Mouse (Mus musculus) neural tube, embryonic 15.5 days (tissue): ENCODE results near the gene Rinl. TPM values are rescaled to one million over a fixed set of nuclear protein-coding genes. Genes with fewer than 3 reads are reported as not detected.

Experiments used
- ATAC-seq: fragments of 200-750 bp; cut with Nextera tagmentation; 2 replicates; pipeline ENCODE4 v1.8.0; 2017; ENCODE audit warnings: mild to moderate bottlenecking, moderate TSS enrichment, moderate library complexity; ENCODE audit not compliant: low FRiP score
- H3K27ac ChIP-seq: fragments of 300-500 bp; sonication (generic); replicated peaks from 2 replicates; pipeline ENCODE4 v1.5.1; 2015; ENCODE audit warnings: mild to moderate bottlenecking, inconsistent platforms
- H3K27me3 ChIP-seq: fragments of 300-500 bp; sonication (generic); replicated peaks from 2 replicates; pipeline ENCODE4 v1.6.1; 2015; ENCODE audit warnings: inconsistent platforms
- H3K36me3 ChIP-seq: fragments of 300-500 bp; sonication (generic); 2 replicates; pipeline ENCODE4 v1.6.1; 2015; ENCODE audit warnings: inconsistent platforms
- H3K4me1 ChIP-seq: fragments of 300-500 bp; sonication (generic); 2 replicates; pipeline ENCODE4 v1.6.1; 2015; ENCODE audit warnings: inconsistent platforms
- H3K4me2 ChIP-seq: fragments of 300-500 bp; sonication (generic); 2 replicates; pipeline ENCODE4 v1.6.1; 2015; ENCODE audit warnings: inconsistent platforms, mild to moderate bottlenecking, moderate library complexity
- H3K4me3 ChIP-seq: fragments of 300-500 bp; sonication (generic); replicated peaks from 2 replicates; pipeline ENCODE4 v1.5.1; 2015; ENCODE audit warnings: mild to moderate bottlenecking, inconsistent platforms
- H3K9ac ChIP-seq: fragments of 300-500 bp; sonication (generic); replicated peaks from 2 replicates; pipeline ENCODE4 v1.6.1; 2015; ENCODE audit warnings: mild to moderate bottlenecking, inconsistent platforms
- H3K9me3 ChIP-seq: fragments of 300-500 bp; sonication (generic); replicated peaks from 2 replicates; pipeline ENCODE4 v1.6.1; 2016; ENCODE audit warnings: inconsistent platforms
- WGBS: fragments of 180-500 bp; shearing (Covaris S2); methylation state at CpG from one replicate; pipeline ENCODE4 v1.1.7; 2015; ENCODE audit warnings: mixed read lengths; 5-methylcytosine and 5-hydroxymethylcytosine counted together
- polyA plus RNA-seq: library from polyadenylated mRNA; unstranded; fragments of >200 nt; fragmentation: Nextera tagmentation; extraction: Ambion mirVana; gene quantifications from 2 replicates; pipeline ENCODE4 v1.2.1, GENCODE M21; 2015

The Rinl gene
- polyA plus RNA-seq, 1 experiment from 2014 or later, result 2.9 TPM

DNA sequence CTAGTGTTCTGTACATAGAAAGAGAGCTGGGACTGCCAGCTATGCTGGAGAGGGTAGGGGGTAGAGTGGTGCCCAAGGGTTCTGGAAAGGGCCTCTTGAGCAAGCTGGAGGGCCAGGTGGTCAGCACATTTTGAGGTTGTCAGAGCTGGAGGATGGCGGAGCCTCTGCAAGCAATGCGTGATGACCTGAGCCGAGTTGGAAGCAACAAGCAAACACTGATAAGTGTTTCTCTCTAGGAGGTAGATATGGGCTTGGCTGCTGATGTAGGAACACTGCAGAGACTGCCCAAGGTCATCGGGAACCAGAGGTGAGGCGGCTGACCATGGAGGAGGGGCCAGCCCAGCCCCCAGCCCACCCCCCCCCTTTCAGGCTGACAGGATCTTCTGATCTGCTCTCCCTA, 42.2 kb downstream of the Rinl start:
- Histone ChIP-seq H3K4me3 (no peak overlapping the region), H3K9me3 (no peaks in the 10 kb centered on the region), H3K27me3 (no peaks in the 10 kb centered on the region), H3K9ac (no peak overlapping the region), H3K36me3 (peaks cover 25% of the 10 kb centered on the region), H3K4me1 (peaks cover 5% of the 10 kb centered on the region), H3K4me2 (no peak overlapping the region), H3K27ac (no peak overlapping the region)
- WGBS, result 95% methylated on average over 5 of the region's 5 CpGs
- ATAC-seq, result no peak

DNA sequence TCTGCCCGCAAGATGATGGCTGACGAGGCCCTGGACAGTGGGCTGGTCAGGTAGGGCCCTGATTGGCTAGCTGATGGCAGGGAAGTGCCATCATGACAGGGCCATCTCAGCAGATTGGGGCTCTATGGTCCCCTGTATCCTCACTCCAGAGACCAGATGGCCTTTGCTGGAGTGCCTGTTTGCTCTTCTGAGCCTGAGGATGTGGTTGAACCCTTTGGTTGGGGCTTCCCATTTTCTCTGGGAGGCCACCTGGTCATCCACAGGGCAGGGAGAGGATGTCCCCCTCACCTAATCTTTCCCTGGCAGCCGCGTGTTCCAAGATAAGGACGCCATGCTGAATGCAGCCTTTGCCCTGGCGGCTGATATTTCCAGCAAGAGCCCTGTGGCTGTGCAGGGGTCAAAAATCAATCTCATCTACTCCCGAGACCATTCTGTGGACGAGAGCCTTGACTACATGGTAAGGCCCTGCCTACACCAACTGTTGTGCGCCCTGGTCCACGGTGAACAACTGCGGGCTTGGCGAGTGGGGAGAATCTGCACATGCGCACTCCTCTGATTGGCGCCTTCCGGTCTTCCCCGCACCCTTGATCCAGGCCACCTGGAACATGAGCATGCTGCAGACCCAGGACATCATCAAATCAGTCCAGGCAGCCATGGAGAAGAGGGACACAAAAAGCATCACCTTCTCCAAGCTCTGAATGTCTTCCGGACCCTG, 42.8 kb downstream of the Rinl start:
- peaks cover 25% of the 10 kb centered on the region for H3K36me3 ChIP-seq
- H3K4me1 ChIP-seq, result no peaks in the 10 kb centered on the region
- H3K4me2 ChIP-seq, result no peak overlapping the region
- 93% methylated on average over 17 of the region's 17 CpGs for WGBS
- H3K9me3 ChIP-seq, result no peaks in the 10 kb centered on the region
- H3K27me3 ChIP-seq, result no peaks in the 10 kb centered on the region
- H3K4me3 ChIP-seq, result no peak overlapping the region
- no peak overlapping the region for H3K9ac ChIP-seq
- no peak for ATAC-seq
- H3K27ac ChIP-seq, result no peak overlapping the region

DNA sequence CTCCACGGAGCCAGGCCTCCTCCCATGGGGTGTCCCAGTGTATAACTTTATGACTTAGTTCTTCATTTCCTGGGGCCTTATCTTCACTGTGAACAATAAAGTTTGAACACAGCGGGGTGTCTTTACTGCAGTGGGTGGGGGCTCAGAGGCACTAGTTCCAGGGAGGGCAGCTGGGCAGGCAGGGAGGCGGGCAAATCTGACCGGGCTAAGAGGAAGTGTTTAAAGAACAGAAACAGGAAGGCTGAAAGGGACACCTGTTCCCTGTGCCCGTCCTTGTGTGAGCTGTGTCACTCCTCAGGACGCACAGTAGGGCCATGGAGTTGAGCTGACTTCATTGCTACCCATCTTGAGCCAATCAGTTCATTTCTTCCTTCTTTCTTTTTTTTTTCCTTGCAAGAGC, 43.4 kb downstream of the Rinl start:
- Histone ChIP-seq H3K4me3 (no peak overlapping the region), H3K27me3 (no peaks in the 10 kb centered on the region), H3K36me3 (peaks cover 25% of the 10 kb centered on the region), H3K27ac (no peak overlapping the region), H3K9ac (no peak overlapping the region), H3K4me1 (no peaks in the 10 kb centered on the region), H3K4me2 (no peak overlapping the region), H3K9me3 (no peaks in the 10 kb centered on the region)
- WGBS, result 45% methylated on average over 6 of the region's 6 CpGs
- ATAC-seq, result no peak

DNA sequence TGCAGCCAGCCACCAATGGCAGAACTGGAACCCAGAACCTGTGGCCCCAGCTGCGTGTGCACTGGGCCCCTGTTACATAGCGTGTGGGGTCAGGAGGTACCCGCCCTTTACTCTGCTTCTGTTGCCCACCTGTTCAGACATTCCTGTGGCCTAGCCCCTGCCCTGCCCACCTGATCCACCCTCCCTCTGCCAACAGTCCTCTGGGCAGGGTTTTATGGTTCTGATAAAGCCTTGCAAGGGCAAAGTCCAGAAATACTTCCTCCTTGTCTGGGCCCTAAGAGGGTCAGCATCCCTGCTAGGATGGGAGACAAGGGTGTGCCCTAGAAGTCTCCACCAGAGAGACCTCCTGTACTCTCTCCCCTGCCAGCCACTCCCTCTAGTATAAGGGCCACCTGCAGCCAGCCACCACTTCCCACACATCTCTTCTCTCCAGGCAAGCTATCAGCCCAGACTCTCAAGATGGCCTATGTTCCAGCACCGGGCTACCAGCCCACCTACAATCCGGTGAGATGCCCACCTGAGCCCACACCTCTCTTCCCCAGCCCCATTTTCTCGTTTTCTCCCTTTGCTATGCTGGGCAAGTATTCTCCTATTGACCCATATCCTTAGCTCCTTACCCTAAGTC, 45.1 kb downstream of the Rinl start, which contains the start of gene Lgals4:
TSS of gene Lgals4 (plus strand) at position 132 of the 625 bp plus-strand sequence.
- no peaks in the 10 kb centered on the region for H3K27me3 ChIP-seq
- 85% methylated on average over 6 of the region's 6 CpGs for WGBS
- H3K27ac ChIP-seq, result no peak within 1 kb of the TSS
- H3K4me1 ChIP-seq, result no peaks in the 10 kb centered on the region
- no peak within 1 kb of the TSS for H3K4me3 ChIP-seq
- H3K36me3 ChIP-seq, result peaks cover 25% of the 10 kb centered on the region
- no peak within 1 kb of the TSS for H3K9ac ChIP-seq
- no peaks in the 10 kb centered on the region for H3K9me3 ChIP-seq
- no peak for ATAC-seq
- no peak within 1 kb of the TSS for H3K4me2 ChIP-seq

DNA sequence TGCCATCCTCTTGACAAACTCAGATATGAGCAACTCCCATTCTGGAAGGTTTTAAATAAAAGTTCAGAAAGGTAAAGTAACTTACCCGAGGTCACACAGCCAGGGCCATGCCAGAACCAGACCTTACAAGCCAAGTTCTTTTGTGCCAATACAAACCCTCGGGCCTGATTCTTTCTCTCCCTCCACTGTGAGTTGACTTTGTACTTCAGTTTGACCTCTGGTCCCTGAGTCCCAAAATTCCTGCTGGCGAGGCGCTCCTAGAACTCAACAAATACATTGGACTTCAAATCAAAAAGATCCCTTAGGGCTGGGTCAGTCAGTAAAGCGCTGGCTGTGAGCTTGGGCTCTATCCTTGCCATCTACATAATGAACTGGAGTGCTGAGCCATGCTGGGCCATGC, 48.2 kb downstream of the Rinl start:
- no peak for ATAC-seq
- no peak overlapping the region for H3K4me2 ChIP-seq
- no peaks in the 10 kb centered on the region for H3K27me3 ChIP-seq
- H3K4me1 ChIP-seq, result no peaks in the 10 kb centered on the region
- peaks cover 2% of the 10 kb centered on the region; the same call in 1 of the 2 replicates for H3K36me3 ChIP-seq
- no peak overlapping the region for H3K9ac ChIP-seq
- no peak overlapping the region for H3K27ac ChIP-seq
- WGBS, result 81% methylated on average over 5 of the region's 5 CpGs
- no peak overlapping the region for H3K4me3 ChIP-seq
- no peaks in the 10 kb centered on the region for H3K9me3 ChIP-seq

DNA sequence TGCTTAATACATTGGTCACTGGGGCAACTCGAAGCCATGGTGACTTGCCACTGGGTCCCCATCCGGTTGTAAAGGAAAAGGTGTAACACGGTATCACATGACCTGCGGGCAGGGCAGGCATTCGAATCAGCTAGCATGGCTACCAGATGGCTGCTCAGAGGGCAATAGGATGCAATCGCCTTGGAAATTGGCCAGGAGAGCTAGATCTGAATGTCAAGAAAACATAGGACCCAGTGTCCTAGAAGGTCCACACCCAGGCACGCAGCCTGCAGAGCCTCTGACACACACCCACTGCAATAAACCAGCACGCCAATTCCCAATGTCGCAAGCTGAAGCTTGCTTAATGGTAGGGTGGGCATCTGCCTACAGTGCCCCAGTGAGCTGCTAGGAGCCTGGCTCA, 49.6 kb downstream of the Rinl start:
- WGBS, result 67% methylated on average over 9 of the region's 9 CpGs
- ATAC-seq, result no peak

DNA sequence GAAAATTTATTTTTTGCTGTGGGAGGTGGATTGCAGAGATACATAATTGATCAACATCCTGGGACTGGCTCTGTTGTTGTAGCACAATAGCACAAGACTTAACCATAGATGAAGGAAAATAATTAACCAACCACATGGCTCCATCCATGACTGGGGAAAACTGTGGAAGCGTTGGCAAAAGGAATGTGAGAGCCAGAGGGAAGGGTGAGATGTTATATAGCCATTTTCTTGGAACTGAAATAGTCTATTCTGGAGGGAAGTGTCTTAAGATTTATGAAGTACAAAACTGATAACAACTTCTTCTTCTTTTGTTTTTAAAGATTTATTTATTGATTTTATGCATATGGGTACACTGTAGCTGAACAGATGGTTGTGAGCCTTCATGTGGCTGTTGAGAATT, 58.5 kb downstream of the Rinl start:
- Histone ChIP-seq H3K9ac (no peak overlapping the region), H3K4me2 (no peak overlapping the region), H3K4me1 (no peaks in the 10 kb centered on the region), H3K27me3 (no peaks in the 10 kb centered on the region), H3K4me3 (no peak overlapping the region), H3K9me3 (no peaks in the 10 kb centered on the region), H3K36me3 (no peaks in the 10 kb centered on the region), H3K27ac (no peak overlapping the region)
- WGBS, result 64% methylated on average over 1 of the region's 1 CpGs
- ATAC-seq, result no peak

More for the DNA sequence above, 49.6 kb downstream of the Rinl start:
- H3K4me1 ChIP-seq, result no peaks in the 10 kb centered on the region
- H3K4me3 ChIP-seq, result no peak overlapping the region
- H3K9me3 ChIP-seq, result no peaks in the 10 kb centered on the region
- H3K9ac ChIP-seq, result no peak overlapping the region
- no peak overlapping the region for H3K27ac ChIP-seq
- H3K36me3 ChIP-seq, result no peaks in the 10 kb centered on the region
- no peaks in the 10 kb centered on the region for H3K27me3 ChIP-seq
- no peak overlapping the region for H3K4me2 ChIP-seq

Other genes starting within 250 kb of the Rinl start
- gene Sycn, start 248.1 kb upstream of the Rinl start, polyA plus RNA-seq, result 1.3 TPM in 1 of 2 replicates, not detected in the other
- gene Nccrp1, start 241.7 kb upstream of the Rinl start, polyA plus RNA-seq, result 0.31 and 0.36 TPM in 2 replicates
- 20.3 and 22.8 TPM in 2 replicates for gene Samd4b, start 190.8 kb upstream of the Rinl start, polyA plus RNA-seq
- gene Pak4, start 190.8 kb upstream of the Rinl start, polyA plus RNA-seq, result 16.0 and 23.1 TPM in 2 replicates
- gene Acp7, start 157.6 kb upstream of the Rinl start, polyA plus RNA-seq, result 0.09 and 0.10 TPM in 2 replicates
- gene Fbxo27, start 96.1 kb upstream of the Rinl start, polyA plus RNA-seq, result 10.2 and 10.5 TPM in 2 replicates
- 5.4 and 6.3 TPM in 2 replicates for gene Fbxo17, start 72.2 kb upstream of the Rinl start, polyA plus RNA-seq
- gene Mrps12, start 47.1 kb upstream of the Rinl start, polyA plus RNA-seq, result 116 and 124 TPM in 2 replicates
- 19.7 and 23.3 TPM in 2 replicates for gene Sars2, start 47.0 kb upstream of the Rinl start, polyA plus RNA-seq
- 0.78 and 0.88 TPM in 2 replicates for gene Ccer2, start 32.8 kb upstream of the Rinl start, polyA plus RNA-seq
- gene Sirt2, start 22.2 kb upstream of the Rinl start, polyA plus RNA-seq, result 106 and 114 TPM in 2 replicates
- 75.9 and 77.6 TPM in 2 replicates for gene Nfkbib, start 21.5 kb upstream of the Rinl start, polyA plus RNA-seq
- gene Hnrnpl, start 19.6 kb downstream of the Rinl start, polyA plus RNA-seq, result 158 and 164 TPM in 2 replicates
- gene Ech1, start 36.2 kb downstream of the Rinl start, polyA plus RNA-seq, result 91.4 and 114 TPM in 2 replicates
- 5.4 and 85.2 TPM in 2 replicates for gene Lgals4, start 44.9 kb downstream of the Rinl start, polyA plus RNA-seq
- 3.3 and 4.8 TPM in 2 replicates for gene Lgals7, start 74.9 kb downstream of the Rinl start, polyA plus RNA-seq
- 0.35 and 0.60 TPM in 2 replicates for gene Capn12, start 92.5 kb downstream of the Rinl start, polyA plus RNA-seq
- 141 and 177 TPM in 2 replicates for gene Actn4, start 173.4 kb downstream of the Rinl start, polyA plus RNA-seq
- 306 and 324 TPM in 2 replicates for gene Eif3k, start 192.9 kb downstream of the Rinl start, polyA plus RNA-seq
- 10.3 and 19.2 TPM in 2 replicates for gene Map4k1, start 193.1 kb downstream of the Rinl start, polyA plus RNA-seq